Mouse (Mus musculus) ovary, postnatal 10 days (tissue): ENCODE measurements at regions not wholly inside any gene's neighbourhood (a gene's known extent, or its start where the extent isn't known, plus 50 kb on each side); places are given as distances from the start of the nearest gene placed in this dataset.

Source experiments
- DNase-seq: peaks from one replicate; pipeline ENCODE4 v3.0.0; 2022; ENCODE audit warnings: low spot score

GRCm38 (mm10) chr2:18445809-18446208, 53.2 kb upstream of the Dnajc1 start:
- no peak for DNase-seq
